Mouse (Mus musculus) mesoderm, embryonic 11.5 days (tissue): ENCODE measurements around the gene Vmn1r232.

Experiments
- DNase-seq: peaks from one replicate; pipeline ENCODE4 v3.0.0-alpha.2; 2012; ENCODE audit warnings: low read depth, low spot score

Vmn1r232 gene

GRCm38 (mm10) chr17:20919614-20920013, at the start of gene Vmn1r232:
Gene Vmn1r232, minus strand, starts transcription at chr17:20919714.
- DNase-seq = no peak

- DNase-seq = no peak
Observed at GRCm38 (mm10) chr17:20966681-20967080, 47.2 kb upstream of the Vmn1r232 start.

- DNase-seq = no peak
Observed at GRCm38 (mm10) chr17:20965421-20965820, 45.9 kb upstream of the Vmn1r232 start.

GRCm38 (mm10) chr17:20960386-20960785, 40.9 kb upstream of the Vmn1r232 start:
- no peak for DNase-seq

- DNase-seq = no peak
Observed at GRCm38 (mm10) chr17:20946636-20947035, 27.1 kb upstream of the Vmn1r232 start.

GRCm38 (mm10) chr17:20946026-20946565, 26.6 kb upstream of the Vmn1r232 start:
- peak; percentile 4 for DNase-seq

GRCm38 (mm10) chr17:20944985-20945891, 25.7 kb upstream of the Vmn1r232 start, which contains the start of gene Ppp2r1a:
Gene Ppp2r1a, plus strand, starts transcription at chr17:20945311.
- peak; percentile 99 for DNase-seq

GRCm38 (mm10) chr17:20944226-20944625, 24.7 kb upstream of the Vmn1r232 start:
- DNase-seq = no peak

GRCm38 (mm10) chr17:20904991-20905390, 14.5 kb downstream of the Vmn1r232 start, which contains the start of gene Vmn1r231:
Gene Vmn1r231, minus strand, starts transcription at chr17:20905091.
- no peak for DNase-seq
